Mouse (Mus musculus): ENCODE data around the gene Hsd17b1.

DNA sequence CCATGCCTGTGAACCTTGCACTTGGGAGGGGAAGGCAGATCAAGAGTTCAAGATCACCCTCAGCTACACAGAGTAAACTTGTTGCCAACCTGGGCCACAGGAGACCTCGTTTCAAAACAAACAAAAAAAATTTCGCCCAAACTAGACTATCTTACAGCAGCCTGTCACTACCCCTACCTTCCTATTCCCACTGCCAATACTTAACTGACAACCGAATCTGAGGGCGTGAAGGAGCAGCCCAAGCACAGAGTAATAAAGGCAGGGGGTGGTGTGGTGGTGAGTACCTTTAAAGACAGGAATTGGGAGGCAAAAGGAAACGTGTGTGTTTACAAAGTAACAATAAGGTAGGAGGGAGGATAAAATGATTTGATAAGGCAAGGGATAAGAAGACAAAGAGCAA, 32.5 kb downstream of the Hsd17b1 start:
- TF ChIP-seq POLR2A (IDR thresholded peaks at IDR 0.05; ENCODE audit: control insufficient read depth, low read depth, low read length) (no peak), CTCF (IDR thresholded peaks at IDR 0.05; ENCODE audit: control insufficient read depth, insufficient read depth, insufficient replicate concordance, low read depth, low read length) (no peak)
